Mouse (Mus musculus) spleen, postnatal 4 days (tissue): ENCODE measurements around the gene Rgs9bp.
"Not testable (repeated sequence)": the region's sequence is repeated elsewhere in the genome, so short reads cannot be mapped to it uniquely, and the experiment has no call there.

Source experiments
- DNase-seq, 2 experiments: peaks; one replicate each; pipeline ENCODE4 v3.0.0; 2022; ENCODE audit warnings: low spot score in 2 of 2

Rgs9bp gene

GRCm38 (mm10) chr7:35530544-35530943 lies 54.8 kb downstream of the Rgs9bp start:
- not testable (repeated sequence) for DNase-seq

GRCm38 (mm10) chr7:35530026-35530425 lies 55.4 kb downstream of the Rgs9bp start:
- no peak for DNase-seq
